Mouse (Mus musculus) G1E (cell line): ENCODE measurements around the gene Mettl14.
"Not testable (repeated sequence)": the region's sequence is repeated elsewhere in the genome, so short reads cannot be mapped to it uniquely, and the experiment has no call there.

Experiments
- CTCF ChIP-seq: IDR thresholded peaks from 2 replicates; pipeline ENCODE4 v1.5.1; 2012; ENCODE audit warnings: low read depth, low read length, inconsistent platforms, mixed read lengths
- GATA1 ChIP-seq: IDR thresholded peaks from 2 replicates; pipeline ENCODE4 v1.6.1; 2012; ENCODE audit warnings: borderline replicate concordance, low read length, inconsistent platforms, mixed read lengths
- GATA2 ChIP-seq: IDR thresholded peaks from 2 replicates; pipeline ENCODE4 v1.6.1; 2012; ENCODE audit warnings: low read depth, low read length, inconsistent platforms, borderline replicate concordance
- POLR2AphosphoS5 ChIP-seq: IDR thresholded peaks from 2 replicates; pipeline ENCODE4 v1.6.1; 2012; ENCODE audit warnings: low read depth, low read length, inconsistent platforms; ENCODE audit not compliant: insufficient replicate concordance
- TAL1 ChIP-seq: conservative IDR thresholded peaks from 2 replicates; pipeline ENCODE4 v1.6.1; 2012; ENCODE audit warnings: low read depth, low read length, inconsistent platforms, mixed read lengths

DNA sequence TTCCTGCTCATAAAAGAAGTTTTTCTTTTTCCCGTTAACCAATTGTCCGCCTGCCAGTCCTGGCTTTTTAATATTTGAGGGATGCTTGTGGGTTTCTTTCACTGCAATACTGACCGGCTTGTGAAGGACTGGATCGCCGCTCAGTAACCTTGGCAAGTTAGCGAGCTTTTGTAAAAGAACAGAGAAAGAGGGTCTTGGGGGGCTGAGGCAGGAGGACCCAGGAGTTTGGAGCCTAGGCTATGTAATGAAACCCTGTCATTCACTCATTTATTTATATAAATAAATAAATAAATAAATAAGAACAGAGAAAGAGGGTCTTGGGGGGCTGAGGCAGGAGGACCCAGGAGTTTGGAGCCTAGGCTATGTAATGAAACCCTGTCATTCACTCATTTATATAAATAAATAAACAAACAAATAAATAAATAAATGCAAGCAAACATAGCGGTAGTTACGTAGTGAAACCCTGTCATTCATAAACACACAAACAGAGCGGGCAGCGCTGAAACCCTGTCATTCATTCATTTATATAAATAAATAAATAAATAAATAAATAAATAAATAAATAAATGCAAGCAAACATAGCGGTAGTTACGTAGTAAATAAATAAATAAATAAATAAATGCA is 361 bp upstream of the Mettl14 start:
- TF ChIP-seq CTCF, TAL1, POLR2AphosphoS5, GATA1, GATA2: not testable (repeated sequence)
